Mouse (Mus musculus) cerebellum, adult 8-10 months (tissue): ENCODE measurements around the gene Man1b1.

Source experiments
- DNase-seq: peaks from one replicate; pipeline ENCODE4 v3.0.0; 2022

The Man1b1 gene

GRCm38 (mm10) chr2:25305587-25306359, 26.4 kb upstream of the Man1b1 start:
- DNase-seq = no peak

GRCm38 (mm10) chr2:25310180-25310579, 22.0 kb upstream of the Man1b1 start:
- DNase-seq = peak; percentile 52

- peak; percentile 46 for DNase-seq
Measured at GRCm38 (mm10) chr2:25310969-25311368, 21.2 kb upstream of the Man1b1 start.

GRCm38 (mm10) chr2:25311491-25311891, 20.6 kb upstream of the Man1b1 start:
- no peak for DNase-seq

GRCm38 (mm10) chr2:25318119-25318966, 13.8 kb upstream of the Man1b1 start:
- peak; percentile 60 for DNase-seq

GRCm38 (mm10) chr2:25318971-25319773, 13.0 kb upstream of the Man1b1 start, which contains the start of gene Grin1:
TSS of gene Grin1 (minus strand) at chr2:25319187.
- DNase-seq = peak; percentile 84

GRCm38 (mm10) chr2:25320084-25320483, 12.1 kb upstream of the Man1b1 start:
- no peak for DNase-seq

GRCm38 (mm10) chr2:25326036-25326435, 6.1 kb upstream of the Man1b1 start:
- DNase-seq = no peak

GRCm38 (mm10) chr2:25328440-25328839, 3.7 kb upstream of the Man1b1 start:
- DNase-seq = peak; percentile 54

- DNase-seq = no peak
Measured at GRCm38 (mm10) chr2:25331470-25331869, 668 bp upstream of the Man1b1 start.

GRCm38 (mm10) chr2:25333569-25333968, 1.4 kb downstream of the Man1b1 start:
- DNase-seq = no peak

GRCm38 (mm10) chr2:25338303-25338702, 6.2 kb downstream of the Man1b1 start:
- no peak for DNase-seq

GRCm38 (mm10) chr2:25348162-25348561, 16.0 kb downstream of the Man1b1 start:
- no peak for DNase-seq

- DNase-seq = no peak
Measured at GRCm38 (mm10) chr2:25349499-25349898, 17.4 kb downstream of the Man1b1 start.

GRCm38 (mm10) chr2:25350701-25351100, 18.6 kb downstream of the Man1b1 start:
- no peak for DNase-seq

GRCm38 (mm10) chr2:25354211-25354610, 22.1 kb downstream of the Man1b1 start:
- DNase-seq = no peak

GRCm38 (mm10) chr2:25355419-25356066, 23.4 kb downstream of the Man1b1 start:
- no peak for DNase-seq

GRCm38 (mm10) chr2:25356208-25357079, 24.3 kb downstream of the Man1b1 start, which contains the start of gene Dpp7:
TSS of gene Dpp7 (minus strand) at chr2:25356359.
- peak; percentile 83 for DNase-seq

- no peak for DNase-seq
Measured at GRCm38 (mm10) chr2:25359848-25360247, 27.7 kb downstream of the Man1b1 start.

GRCm38 (mm10) chr2:25363478-25364178, 31.5 kb downstream of the Man1b1 start:
- DNase-seq = no peak

- DNase-seq = no peak
Measured at GRCm38 (mm10) chr2:25364313-25364712, 32.2 kb downstream of the Man1b1 start.
